Mouse (Mus musculus): Measurements from ENCODE around the gene Fbxo41. TPM values are rescaled to one million over a fixed set of nuclear protein-coding genes. Genes with fewer than 3 reads are reported as not detected.
"Not testable (repeated sequence)": the region's sequence is repeated elsewhere in the genome, so short reads cannot be mapped to it uniquely, and the experiment has no call there.

Gene Fbxo41
- polyA plus RNA-seq, 1 experiment from 2014 or later, result 3.1 TPM

DNA sequence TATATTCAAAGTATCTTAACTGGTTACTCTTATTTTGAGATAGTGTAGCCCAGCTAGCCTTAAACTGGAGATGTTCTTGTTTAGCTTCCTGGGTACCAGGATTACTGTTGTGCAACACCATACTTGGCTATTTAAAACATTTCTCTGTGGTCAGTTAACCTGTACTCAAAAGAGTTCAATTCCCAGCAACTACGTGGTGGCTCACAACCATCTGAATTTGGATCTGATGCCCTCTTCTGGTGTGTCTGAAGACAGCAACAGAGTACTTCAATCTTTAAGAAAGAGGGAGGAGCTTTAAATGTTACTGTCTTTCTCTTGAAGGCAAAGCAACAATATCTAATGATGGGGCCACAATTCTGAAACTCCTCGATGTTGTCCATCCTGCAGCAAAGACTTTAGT is 43.2 kb downstream of the Fbxo41 start:
- Histone ChIP-seq H3K9ac (no peak overlapping the region), H3K4me3 (no peak overlapping the region), H3K27me3 (no peaks in the 10 kb centered on the region), H3K4me2 (replicated peaks) (no peak overlapping the region), H3K27ac (no peak overlapping the region), H3K9me3 (replicated peaks) (no peaks in the 10 kb centered on the region), H3K36me3 (peaks cover 57% of the 10 kb centered on the region), H3K4me1 (peaks cover 12% of the 10 kb centered on the region)
- no peak for ATAC-seq (ENCODE audit: low FRiP score)
- WGBS, result 85% methylated on average over 2 of the region's 2 CpGs

DNA sequence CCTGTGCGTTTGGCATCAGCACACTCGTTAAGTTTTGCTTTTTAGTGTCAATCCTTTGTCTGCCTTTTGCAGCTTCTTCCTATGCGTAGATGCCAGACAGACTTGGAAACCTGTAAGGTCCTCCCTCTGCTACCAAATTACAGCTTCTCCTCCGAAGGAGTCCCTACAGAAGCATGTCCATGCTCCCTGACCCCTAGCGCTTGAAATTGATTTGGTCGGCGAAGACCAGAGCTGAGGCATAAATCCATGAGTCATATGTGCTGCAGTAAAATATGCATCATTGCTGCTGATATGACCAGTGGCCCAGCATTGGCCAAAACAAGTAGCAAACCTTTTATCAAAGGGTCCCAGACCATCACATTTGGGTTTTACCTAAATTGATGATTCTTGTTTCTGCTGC is 50.0 kb downstream of the Fbxo41 start:
- 10% methylated on average over 7 of the region's 7 CpGs for WGBS
- no peak for ATAC-seq (ENCODE audit: low FRiP score)
- Histone ChIP-seq H3K36me3 (no peaks in the 10 kb centered on the region), H3K4me2 (replicated peaks) (peak overlapping the region; percentile 83), H3K4me1 (peaks cover 37% of the 10 kb centered on the region), H3K27ac (0 out of 2 replicates have a peak overlapping the region, but pooled peaks have one; percentile 96), H3K9me3 (replicated peaks) (no peaks in the 10 kb centered on the region), H3K27me3 (no peaks in the 10 kb centered on the region), H3K4me3 (peak overlapping the region; percentile 79), H3K9ac (peak overlapping the region; percentile 91)

- Histone ChIP-seq H3K27ac (peak overlapping the region; percentile 96), H3K9ac (peak overlapping the region; percentile 91), H3K27me3 (no peaks in the 10 kb centered on the region), H3K36me3 (peaks cover 4% of the 10 kb centered on the region; the same call in 1 of the 2 replicates), H3K4me3 (peak overlapping the region; percentile 79), H3K4me2 (replicated peaks) (peak overlapping the region; percentile 83), H3K4me1 (peaks cover 37% of the 10 kb centered on the region), H3K9me3 (replicated peaks) (no peaks in the 10 kb centered on the region)
- WGBS, result 1% methylated on average over 15 of the region's 15 CpGs
- no peak for ATAC-seq (ENCODE audit: low FRiP score)
These were observed 50.5 kb downstream of the Fbxo41 start for GRCm38 (mm10) chr6:85452411-85452665.

GRCm38 (mm10) chr6:85451664-85452410 is 51.0 kb downstream of the Fbxo41 start, which contains the start of gene Pradc1:
TSS of gene Pradc1 (minus strand) at chr6:85451970.
- peak; percentile 93 for ATAC-seq (ENCODE audit: low FRiP score)
- no peaks in the 10 kb centered on the region for H3K27me3 ChIP-seq
- no peaks in the 10 kb centered on the region for H3K9me3 ChIP-seq (replicated peaks)
- H3K9ac ChIP-seq, result peak within 1 kb of the TSS; percentile 91
- H3K4me2 ChIP-seq (replicated peaks), result peak within 1 kb of the TSS; percentile 83
- H3K4me1 ChIP-seq, result peaks cover 37% of the 10 kb centered on the region
- under 1% methylated on average over 54 of the region's 54 CpGs for WGBS
- peaks cover 9% of the 10 kb centered on the region for H3K36me3 ChIP-seq
- peak within 1 kb of the TSS; percentile 96 for H3K27ac ChIP-seq
- peak within 1 kb of the TSS; percentile 79 for H3K4me3 ChIP-seq

DNA sequence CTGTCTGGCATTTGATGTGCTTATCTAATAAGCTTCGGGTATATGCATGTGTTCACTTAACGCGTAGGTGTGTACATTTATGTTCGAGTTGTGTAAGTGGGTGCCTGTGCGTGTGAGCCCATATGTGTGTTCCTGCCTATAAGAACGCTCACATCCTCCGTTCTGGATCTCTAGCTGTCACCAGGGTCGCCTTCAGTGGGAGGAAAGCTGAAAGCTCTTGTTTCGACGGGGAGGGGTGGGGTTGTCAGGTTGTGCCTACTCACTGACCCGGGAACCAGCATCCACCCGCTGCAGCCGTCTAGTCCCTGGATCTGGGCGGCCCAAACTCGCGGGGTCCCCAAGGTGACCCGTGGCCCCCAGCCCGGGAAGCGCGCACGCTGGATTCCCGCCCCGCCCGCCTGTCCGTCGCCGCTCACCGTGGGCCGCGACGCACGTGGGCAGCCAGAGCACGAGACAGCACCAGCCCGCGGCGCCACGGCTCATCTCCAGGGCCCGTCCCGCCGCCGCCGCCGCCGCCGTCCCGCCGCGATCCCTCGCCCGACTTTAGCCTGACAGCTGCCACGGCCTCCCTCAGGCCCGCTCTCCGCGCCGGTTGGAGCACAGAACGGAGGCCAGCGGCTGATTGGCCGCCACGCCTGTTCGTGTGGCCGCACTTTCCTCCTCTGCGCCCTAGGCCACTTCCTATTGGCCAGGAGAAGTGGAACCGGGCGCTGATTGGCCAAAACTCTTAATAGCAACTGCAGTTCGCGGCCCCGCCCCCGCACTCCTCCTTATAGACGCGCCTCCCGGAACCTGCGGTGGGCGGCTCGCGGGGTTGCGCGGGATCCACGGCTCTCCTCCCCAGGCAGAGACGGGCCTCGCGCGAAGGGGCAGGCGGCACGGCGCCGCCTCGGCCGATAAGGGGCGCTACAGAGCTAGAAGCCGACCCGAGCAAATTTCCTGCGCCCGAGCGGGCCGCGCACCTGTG is 51.8 kb downstream of the Fbxo41 start, which contains the start of gene Cct7:
TSS of gene Cct7 (plus strand) at position 818 of the 967 bp plus-strand sequence.
- Histone ChIP-seq H3K4me3 (peak within 1 kb of the TSS; percentile 79), H3K9me3 (replicated peaks) (no peaks in the 10 kb centered on the region), H3K4me2 (replicated peaks) (peak within 1 kb of the TSS; percentile 83), H3K4me1 (peaks cover 30% of the 10 kb centered on the region), H3K27ac (peak within 1 kb of the TSS; percentile 96), H3K36me3 (peaks cover 18% of the 10 kb centered on the region), H3K9ac (peak within 1 kb of the TSS; percentile 91), H3K27me3 (no peaks in the 10 kb centered on the region)
- peak; percentile 95 for ATAC-seq (ENCODE audit: low FRiP score)
- 3% methylated on average over 94 of the region's 96 CpGs for WGBS

- not testable (repeated sequence) for H3K9me3 ChIP-seq (replicated peaks); H3K9ac ChIP-seq; H3K27me3 ChIP-seq; H3K27ac ChIP-seq; ATAC-seq (ENCODE audit: low FRiP score)
- Histone ChIP-seq H3K4me2 (replicated peaks) (peak overlapping the region; percentile 83), H3K36me3 (peaks cover 26% of the 10 kb centered on the region), H3K4me1 (peaks cover 27% of the 10 kb centered on the region), H3K4me3 (0 out of 2 replicates have a peak overlapping the region, but pooled peaks have one; percentile 79)
- 74% methylated on average over 1 of the region's 1 CpGs for WGBS
These were observed 52.7 kb downstream of the Fbxo41 start for GRCm38 (mm10) chr6:85450140-85450539.

GRCm38 (mm10) chr6:85447351-85447750 is 55.4 kb downstream of the Fbxo41 start:
- Histone ChIP-seq H3K4me2 (replicated peaks) (no peak overlapping the region), H3K9ac (no peak overlapping the region), H3K9me3 (replicated peaks) (no peaks in the 10 kb centered on the region), H3K4me3 (no peak overlapping the region), H3K27me3 (no peaks in the 10 kb centered on the region), H3K36me3 (peaks cover 40% of the 10 kb centered on the region), H3K27ac (no peak overlapping the region), H3K4me1 (peaks cover 5% of the 10 kb centered on the region)
- ATAC-seq (ENCODE audit: low FRiP score), result no peak
- WGBS, result 88% methylated on average over 6 of the region's 6 CpGs

- WGBS, result 79% methylated on average over 5 of the region's 5 CpGs
- Histone ChIP-seq H3K9me3 (replicated peaks) (no peaks in the 10 kb centered on the region), H3K27ac (no peak overlapping the region), H3K4me1 (no peaks in the 10 kb centered on the region), H3K4me3 (no peak overlapping the region), H3K36me3 (peaks cover 57% of the 10 kb centered on the region), H3K27me3 (no peaks in the 10 kb centered on the region), H3K4me2 (replicated peaks) (no peak overlapping the region), H3K9ac (no peak overlapping the region)
- no peak for ATAC-seq (ENCODE audit: low FRiP score)
These were observed 57.5 kb downstream of the Fbxo41 start for GRCm38 (mm10) chr6:85445286-85445685.

GRCm38 (mm10) chr6:85444266-85444965 is 58.4 kb downstream of the Fbxo41 start:
- H3K4me1 ChIP-seq, result no peaks in the 10 kb centered on the region
- peaks cover 66% of the 10 kb centered on the region for H3K36me3 ChIP-seq
- no peak overlapping the region for H3K4me3 ChIP-seq
- H3K9ac ChIP-seq, result no peak overlapping the region
- no peak overlapping the region for H3K4me2 ChIP-seq (replicated peaks)
- no peaks in the 10 kb centered on the region for H3K27me3 ChIP-seq
- no peaks in the 10 kb centered on the region for H3K9me3 ChIP-seq (replicated peaks)
- no peak overlapping the region for H3K27ac ChIP-seq
- WGBS, result 90% methylated on average over 8 of the region's 8 CpGs
- ATAC-seq (ENCODE audit: low FRiP score), result no peak

- H3K9me3 ChIP-seq (replicated peaks), result no peaks in the 10 kb centered on the region
- peaks cover 73% of the 10 kb centered on the region for H3K36me3 ChIP-seq
- no peak for ATAC-seq (ENCODE audit: low FRiP score)
These were observed 59.1 kb downstream of the Fbxo41 start for GRCm38 (mm10) chr6:85443488-85444233.

DNA sequence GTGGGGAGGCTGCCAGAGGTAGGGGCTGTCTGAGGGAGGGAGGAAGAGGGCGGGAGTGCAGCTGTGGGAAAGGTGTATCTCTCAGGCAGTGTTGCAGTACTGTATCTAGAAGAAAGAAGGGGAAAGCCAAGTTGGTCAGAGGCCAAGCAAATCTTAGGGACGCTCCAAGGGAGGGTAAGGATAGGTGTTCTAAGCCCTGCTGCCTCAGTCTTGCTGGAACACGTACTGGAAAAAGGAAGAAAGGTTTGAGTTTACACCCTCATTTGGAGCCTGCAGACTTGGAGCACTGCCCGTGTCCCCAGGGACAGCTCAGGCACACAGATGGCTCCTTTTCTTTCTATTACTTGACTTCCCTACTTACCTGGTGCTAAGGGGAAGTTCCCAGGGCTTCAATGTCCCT is 61.7 kb downstream of the Fbxo41 start:
- WGBS, result 94% methylated on average over 4 of the region's 4 CpGs
- H3K4me3 ChIP-seq, result no peak overlapping the region
- no peak overlapping the region for H3K4me2 ChIP-seq (replicated peaks)
- no peaks in the 10 kb centered on the region for H3K9me3 ChIP-seq (replicated peaks)
- H3K27me3 ChIP-seq, result no peaks in the 10 kb centered on the region
- no peak overlapping the region for H3K27ac ChIP-seq
- ATAC-seq (ENCODE audit: low FRiP score), result no peak
- no peak overlapping the region for H3K9ac ChIP-seq
- H3K4me1 ChIP-seq, result no peaks in the 10 kb centered on the region
- H3K36me3 ChIP-seq, result peaks cover 62% of the 10 kb centered on the region

More at GRCm38 (mm10) chr6:85443488-85444233, 59.1 kb downstream of the Fbxo41 start:
- no peaks in the 10 kb centered on the region for H3K4me1 ChIP-seq
- no peaks in the 10 kb centered on the region for H3K27me3 ChIP-seq
- no peak overlapping the region for H3K9ac ChIP-seq
- no peak overlapping the region for H3K4me3 ChIP-seq
- WGBS, result 91% methylated on average over 3 of the region's 3 CpGs
- H3K27ac ChIP-seq, result no peak overlapping the region
- H3K4me2 ChIP-seq (replicated peaks), result no peak overlapping the region

Data from hindbrain, embryonic 12.5 days (tissue).